Mouse (Mus musculus): ENCODE measurements at regions not wholly inside any gene's neighbourhood (a gene's known extent, or its start where the extent isn't known, plus 50 kb on each side); places are given as distances from the start of the nearest gene placed in this dataset.

DNA sequence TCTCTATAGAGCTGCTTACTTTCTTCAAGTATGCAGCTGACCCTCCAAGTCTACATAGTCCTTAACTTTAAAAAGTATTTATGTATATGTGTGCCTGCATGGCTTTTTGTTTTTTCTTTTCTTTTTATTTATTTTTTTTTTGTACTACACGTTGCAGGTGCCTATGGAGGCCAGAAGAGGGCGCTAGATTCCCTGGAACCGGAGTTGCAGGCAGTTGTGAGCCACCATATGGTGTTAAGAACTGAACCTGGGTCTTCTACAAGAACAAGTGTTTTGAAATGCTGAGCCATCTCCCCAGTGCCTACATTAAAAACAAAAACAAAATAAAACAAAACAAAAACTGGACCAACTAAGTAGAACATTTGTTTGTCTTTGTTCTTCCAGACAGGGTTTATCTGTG is 325.9 kb upstream of the Dio3 start:
- no peak for DNase-seq (ENCODE audit: low read depth, low spot score)

DNA sequence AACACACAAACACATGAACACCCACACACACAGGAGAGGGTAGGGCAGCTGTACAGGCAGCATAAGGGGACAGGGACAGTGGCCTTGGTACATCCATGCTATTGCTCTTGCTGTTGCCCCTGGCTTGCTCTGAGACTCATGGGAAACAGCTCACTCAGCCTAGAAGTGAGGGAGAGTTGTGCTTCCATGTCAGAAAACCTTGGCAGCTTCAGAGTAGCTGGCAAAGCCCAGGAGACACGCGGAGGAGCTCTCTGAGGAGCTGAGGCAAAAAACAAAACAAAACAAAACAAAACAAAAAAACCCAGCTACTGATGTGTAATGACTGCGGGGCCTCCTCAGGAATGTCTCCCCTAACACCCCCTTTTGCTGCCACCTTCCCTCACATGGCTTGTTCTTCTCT is 321.6 kb upstream of the Dio3 start:
- DNase-seq (ENCODE audit: low read depth, low spot score): no peak

DNA sequence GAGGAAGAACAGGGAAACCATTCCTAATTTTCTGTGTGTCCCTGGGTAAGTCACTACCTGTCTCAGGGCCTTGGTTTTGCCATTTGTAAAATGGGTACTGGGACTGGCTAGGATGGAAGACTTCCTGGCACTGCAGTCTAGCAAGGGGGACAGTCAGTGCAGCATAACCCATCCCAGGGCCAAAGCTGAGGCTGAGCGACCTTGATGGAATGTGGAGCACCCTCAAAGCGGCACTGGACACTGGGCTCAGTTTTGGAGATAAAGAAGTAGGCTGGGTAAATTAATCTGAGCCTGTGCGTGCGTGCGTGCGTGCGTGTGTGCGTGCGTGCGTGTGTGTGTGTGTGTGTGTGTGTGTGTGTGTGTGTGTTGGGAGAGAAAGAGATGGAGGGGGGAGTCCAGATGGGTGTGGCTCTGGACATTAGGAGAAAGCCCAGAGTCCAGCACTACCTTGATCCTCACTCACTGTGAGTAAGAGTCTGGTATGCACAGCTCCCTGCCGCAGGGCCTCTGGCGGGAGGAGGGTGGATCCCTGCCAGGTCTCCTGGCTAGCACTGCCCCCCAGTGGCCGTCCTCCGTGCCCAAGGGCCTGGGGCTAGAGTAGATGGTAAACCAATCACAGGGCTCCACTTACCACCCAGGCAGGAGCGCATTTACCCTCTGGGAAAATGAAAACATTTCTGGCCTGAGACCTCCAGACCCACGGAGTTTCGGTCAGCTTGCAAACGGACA is 320.3 kb upstream of the Dio3 start:
- peak; percentile 84 for DNase-seq (ENCODE audit: low read depth, low spot score)

DNA sequence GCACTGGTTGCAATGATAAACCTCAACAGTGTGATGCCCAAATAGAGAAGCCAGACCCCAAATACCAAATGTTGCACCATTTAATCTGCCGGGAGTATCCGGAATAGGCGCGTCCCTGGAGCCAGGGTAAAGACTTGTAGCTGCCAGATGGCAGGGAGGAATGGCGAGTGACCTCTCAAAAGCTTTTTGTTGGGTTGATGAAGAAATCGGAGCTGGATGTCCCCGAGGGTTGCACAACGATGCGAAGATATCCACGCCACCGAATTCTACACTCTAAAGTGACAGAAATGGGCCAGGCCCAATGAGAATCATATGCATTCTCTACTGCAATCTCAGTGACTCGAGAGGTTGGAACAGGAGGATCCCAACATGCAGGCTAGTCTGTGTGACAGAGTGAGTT is 312.1 kb upstream of the Dio3 start:
- DNase-seq (ENCODE audit: low read depth, low spot score): no peak

DNA sequence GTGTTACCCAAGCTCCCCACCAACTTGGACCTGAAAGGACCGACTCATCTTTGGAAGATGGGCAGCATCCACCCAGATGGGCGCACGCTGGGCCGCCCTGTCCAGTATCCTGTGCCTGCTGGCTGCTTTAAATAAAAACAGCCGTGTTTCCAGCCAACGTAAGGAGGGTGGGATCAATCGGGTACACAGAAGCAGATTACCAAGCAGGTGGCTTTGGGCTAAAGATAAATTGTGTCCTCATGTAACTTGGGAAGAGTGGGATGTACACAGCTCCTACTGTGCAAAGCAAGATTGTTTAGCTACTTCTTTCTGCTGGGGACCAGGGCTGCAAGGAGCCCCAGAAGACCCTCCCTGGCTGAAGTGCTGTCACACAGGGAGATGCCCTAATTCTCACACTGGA is 310.6 kb upstream of the Dio3 start:
- no peak for DNase-seq (ENCODE audit: low read depth, low spot score)

DNA sequence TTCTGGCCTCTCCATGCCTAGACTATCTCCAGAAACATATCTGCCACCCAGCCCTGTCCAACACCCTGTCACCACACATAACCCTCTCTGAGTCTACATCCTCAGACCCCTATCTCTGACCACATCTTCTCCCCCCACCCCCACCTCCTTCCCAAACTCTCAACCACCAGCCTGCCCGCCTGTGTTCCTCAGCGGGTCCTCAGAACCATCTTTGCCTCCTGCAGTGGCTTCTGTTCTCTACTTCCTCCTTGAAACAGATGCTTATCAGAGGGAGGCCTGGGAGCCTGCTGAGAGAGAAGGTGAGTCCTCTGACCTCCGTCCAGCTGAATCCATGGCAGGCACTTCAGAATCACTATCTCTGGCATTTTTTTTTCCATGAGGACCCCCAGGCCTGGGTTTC is 307.4 kb upstream of the Dio3 start:
- no peak for DNase-seq (ENCODE audit: low read depth, low spot score)

DNA sequence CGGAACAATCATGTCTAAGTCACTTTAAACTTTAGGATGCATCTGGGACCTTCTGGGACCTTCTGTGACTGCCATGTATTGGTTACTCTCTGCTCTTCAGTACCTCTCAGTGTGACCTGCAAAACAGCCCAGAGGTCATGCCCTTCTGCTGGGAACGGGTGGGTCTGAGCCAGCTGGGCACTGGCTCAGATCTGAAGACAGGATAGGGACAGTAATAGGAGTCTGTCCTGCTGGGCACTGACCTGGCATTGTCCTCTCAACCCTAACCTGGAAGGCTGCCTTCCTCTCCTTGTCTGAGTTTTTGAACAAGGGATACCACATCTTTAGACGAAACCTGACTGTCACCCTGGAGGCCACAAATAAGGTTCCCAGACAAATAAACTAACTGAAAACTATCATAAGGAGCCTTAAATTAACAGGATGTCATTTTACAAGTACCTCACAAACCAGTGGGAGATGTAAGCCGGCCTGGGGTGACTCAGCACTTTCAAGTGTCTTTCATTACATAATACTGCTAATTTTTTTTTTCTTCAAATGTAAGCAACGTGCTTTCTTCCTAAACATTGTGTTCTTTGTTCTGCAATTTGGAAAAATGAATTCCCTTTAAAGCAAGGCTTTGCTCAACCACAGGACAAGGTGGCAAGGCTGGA is 306.4 kb upstream of the Dio3 start:
- no peak for DNase-seq (ENCODE audit: low read depth, low spot score)

DNA sequence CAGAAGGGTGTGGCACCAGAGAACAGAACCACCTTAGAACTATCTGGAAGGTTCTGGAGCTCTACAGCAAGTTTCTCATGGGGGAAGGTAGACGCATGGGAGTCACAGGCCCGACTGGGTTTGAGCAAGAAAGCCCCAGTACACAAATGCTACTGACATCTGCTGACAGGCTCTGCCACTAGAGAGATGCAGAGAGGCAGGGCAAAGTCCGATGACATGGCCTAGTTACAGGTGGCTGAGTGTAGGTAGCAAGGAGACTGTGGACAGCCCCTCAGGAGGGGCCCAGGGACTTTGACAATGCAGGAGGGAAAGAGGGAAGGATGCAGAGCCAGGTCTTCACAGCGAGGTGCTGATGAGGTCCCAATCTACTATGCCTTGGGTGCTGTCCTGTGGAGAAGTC is 305.3 kb upstream of the Dio3 start:
- no peak for DNase-seq (ENCODE audit: low read depth, low spot score)

DNA sequence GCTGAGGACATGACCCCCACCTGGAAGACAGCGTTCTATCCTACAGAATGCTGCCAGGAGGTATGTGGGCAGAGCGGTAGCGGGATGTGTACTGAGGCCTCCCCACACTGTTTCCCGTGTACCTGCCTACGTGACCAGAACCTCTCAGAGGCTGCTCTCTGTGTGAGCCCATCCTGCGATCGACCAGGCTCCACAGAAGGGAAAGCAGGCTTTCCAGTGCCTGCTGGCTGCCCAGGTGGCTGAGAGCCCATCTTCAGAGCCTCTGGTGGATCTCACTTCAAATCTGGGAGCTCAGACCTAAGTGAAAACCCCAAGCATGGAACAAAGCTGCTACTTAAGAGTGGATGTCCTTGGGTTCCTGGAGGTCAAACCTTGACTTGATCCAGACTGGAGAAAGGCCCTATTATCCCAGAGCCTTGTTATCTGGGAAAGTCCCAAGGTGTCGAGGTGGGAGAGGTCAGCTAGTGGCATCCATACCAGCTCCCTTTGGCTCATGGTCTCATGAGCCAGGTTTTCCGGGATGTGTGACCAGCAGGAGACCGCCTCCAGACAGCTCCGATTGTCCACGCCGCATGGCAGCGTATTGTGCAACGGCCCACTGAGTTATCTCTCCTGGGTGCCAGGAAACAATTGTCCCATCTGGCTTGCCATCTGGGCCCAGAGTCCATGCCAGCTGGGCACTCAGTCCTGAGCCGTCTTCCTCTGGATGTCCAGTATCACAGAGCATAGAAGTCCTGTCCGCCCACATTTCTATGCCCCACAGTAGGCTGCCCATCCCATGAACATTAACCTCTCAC is 303.5 kb upstream of the Dio3 start:
- no peak for DNase-seq (ENCODE audit: low read depth, low spot score)

DNA sequence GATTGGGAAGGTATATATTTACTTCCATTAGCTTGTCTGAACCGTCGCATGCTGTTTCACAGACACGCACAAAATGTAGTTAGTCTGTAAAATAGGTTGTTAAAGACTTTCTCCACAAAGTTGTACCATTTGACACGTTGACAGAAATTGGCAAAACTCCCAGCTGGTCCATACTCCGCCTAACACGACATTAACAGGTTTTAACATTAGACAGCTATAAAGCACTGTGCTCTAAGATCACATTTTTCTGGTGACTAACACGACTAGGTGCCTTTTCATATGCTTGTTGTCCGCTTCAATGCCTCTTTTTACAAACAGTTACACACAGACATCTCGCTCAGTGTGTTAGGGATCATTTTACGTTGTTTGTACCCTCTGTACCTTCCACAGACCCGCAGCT is 294.2 kb upstream of the Dio3 start:
- no peak for DNase-seq (ENCODE audit: low read depth, low spot score)

DNA sequence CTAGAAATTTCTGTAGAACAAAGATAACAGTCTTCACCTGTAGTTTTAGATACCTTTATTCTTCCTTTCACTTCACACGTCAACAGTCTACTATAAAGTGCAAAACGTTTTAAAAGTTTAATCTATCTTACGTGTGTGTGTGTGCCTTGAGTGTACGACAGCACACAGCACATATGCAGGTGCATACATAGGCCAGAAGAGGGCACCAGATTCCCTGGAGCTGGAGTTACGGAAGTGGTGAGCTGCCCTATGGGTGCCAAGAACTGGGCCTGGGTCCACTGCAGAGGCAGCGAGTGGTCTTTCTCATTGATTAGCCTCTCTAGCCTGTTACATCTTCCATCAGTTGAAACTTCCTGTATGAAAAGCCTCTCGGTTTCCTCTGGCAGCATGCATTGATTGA is 285.5 kb upstream of the Dio3 start:
- DNase-seq (ENCODE audit: low read depth, low spot score): no peak

DNA sequence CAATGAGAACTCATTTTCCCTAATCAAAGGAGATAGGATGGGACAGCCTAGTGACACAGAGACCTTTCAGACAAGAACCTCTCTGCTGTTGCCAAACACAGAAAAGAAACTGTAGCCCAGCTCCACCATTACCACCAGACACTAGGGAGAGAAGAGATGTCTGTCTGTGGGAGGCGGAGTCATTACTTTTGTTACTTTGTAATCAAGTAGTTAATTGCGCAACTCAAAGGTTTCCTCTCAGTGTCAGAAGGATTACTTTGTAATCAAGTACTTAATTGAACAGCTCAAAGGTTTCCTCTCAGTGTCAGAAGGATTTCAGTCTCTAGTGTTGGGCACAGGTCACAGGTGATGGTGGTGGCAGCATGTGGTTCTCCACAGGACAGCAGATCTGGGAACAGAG is 276.2 kb upstream of the Dio3 start:
- no peak for DNase-seq (ENCODE audit: low read depth, low spot score)

DNA sequence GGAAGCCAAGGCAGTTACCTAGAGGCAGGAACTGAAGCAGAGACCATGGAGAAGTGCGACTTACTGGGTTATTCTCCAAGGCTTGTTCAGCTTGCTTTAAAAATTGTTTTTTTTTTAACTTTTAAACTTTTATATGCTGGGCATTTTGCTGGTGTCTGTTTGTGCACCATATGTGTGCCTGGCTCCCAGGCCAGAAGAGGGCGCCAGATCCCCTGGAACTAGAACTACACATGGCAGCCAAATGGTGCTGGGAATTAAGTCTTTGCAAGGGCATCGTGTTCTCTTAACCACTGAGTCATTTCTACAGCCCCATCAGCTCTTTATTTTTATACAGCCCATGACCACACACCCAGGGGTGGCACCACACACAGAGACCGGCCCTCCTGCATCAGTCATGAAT is 269.7 kb upstream of the Dio3 start:
- no peak for DNase-seq (ENCODE audit: low read depth, low spot score)

DNA sequence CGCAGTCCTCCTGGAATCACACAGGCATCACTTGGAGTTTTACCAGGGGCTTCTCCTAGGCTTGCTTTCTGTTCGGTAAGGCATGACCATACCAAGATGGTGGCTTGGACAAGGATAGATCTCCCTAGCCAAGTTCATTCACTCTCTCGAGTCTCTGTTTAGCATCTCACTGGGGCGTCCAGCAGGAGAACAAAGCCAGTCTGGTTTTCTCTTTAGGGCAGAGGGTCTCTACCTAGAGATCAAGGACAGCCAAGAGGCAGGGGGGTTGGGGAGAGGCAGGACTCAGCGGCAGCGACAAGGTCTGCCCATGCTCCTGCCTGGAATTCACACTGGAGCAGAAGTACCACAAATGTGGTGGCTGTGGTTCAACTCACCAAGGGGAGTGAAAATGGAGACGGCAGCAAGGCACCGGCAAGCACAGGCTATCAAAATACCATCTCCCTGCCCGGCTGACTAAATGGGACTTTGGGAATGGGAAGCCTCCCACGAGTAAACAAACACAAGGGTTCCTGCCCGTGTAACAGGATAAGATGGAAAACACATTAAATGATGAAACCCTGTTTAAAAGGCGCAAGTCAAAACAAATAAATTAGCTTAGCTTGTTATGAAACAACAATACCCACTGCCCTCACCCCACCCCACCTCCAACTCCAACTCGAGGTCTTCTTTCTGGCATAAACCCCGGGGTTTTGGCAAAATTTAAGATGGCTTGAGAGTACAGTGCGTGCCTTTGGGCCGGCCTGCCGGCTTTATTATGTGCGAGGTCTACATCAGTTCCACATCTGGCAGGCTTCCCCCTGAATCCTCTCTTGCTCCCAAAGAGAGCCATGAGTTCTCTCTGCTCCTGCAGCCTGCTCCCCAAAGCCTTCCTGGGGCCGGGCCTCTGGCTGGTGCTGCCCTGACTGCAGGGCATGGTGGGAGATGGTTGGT is 258.1 kb upstream of the Dio3 start:
- DNase-seq (ENCODE audit: low read depth, low spot score): no peak

DNA sequence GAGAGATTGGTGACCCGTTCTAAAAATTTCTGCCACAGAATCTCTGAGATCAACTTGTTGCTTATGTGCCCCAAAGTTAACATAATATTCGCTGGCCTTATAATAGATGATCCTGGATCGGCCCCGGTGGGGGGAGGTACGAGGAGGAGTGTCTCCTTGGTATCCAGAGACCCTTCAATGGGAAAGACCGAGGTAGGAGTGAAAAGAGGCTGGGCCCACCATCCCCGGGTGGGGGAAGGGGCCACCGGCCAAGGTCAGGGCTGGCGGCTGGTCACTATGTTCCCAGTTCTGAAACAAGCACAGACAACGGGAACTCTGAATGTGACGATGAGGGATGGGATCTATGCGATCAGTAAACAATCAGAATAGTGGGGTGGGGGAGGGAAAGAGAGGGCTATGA is 257.2 kb upstream of the Dio3 start:
- no peak for DNase-seq (ENCODE audit: low read depth, low spot score)

DNA sequence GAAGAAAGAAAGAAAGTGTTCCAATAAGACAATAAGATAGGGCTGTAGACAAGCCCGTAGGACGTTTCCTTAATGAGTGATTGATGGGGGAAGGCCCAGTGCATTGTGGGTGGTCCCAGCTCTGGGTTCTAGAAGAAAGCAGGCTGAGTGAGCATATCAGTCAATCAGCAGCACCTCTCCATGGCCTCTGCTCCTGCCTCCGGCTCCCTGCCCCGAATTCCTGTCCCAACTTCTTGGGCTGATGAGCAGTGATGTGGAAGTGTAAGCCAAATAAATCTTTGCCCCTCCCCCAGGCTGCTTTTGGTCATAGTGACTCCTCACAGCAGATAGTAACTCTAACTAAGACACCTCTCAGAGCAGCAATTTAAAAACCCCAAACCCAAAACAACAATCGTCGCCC is 256.2 kb upstream of the Dio3 start:
- no peak for DNase-seq (ENCODE audit: low read depth, low spot score)

DNA sequence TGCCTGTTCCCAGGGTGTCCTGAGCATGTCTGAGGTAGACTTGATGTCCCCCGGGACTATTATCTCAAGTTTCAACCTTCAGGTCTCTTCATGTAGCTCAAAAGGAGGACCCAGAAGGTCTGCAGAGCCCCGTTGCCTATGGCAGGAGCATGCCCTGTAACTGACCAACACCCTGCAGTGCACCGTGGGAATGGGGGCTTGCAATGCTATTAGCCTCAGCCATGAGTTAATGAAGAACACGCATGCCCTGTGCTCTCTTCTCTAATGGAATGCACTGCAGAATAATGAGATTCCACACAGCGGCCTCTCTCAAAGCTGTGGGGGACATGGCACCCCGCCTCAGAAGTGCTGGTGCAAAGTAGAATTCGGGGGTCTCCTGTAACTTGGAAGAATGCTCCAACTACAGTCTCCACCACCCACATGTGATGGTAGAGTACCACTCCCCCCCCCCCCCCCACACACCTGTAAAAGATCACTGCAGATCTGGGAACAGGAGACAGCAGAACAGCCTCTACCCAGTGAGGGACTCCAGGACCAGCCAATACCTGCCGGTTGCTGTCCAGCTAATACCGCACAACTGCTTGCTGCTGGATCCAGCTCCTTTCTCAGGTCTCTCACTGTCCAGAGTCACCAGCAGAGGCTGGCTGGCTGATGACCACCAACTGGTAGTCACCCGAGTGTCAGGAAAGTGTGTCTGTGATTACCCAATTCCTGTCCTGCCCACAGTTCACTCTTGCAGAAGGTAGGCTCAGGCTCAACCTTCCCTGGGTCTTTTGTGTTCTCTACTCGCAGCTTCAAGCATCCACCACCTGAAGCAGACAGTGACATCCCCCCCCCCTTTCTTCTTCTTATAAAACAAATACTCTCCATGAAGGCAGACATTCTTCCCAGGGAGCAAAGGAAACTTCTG is 255.4 kb upstream of the Dio3 start:
- DNase-seq (ENCODE audit: low read depth, low spot score): no peak

DNA sequence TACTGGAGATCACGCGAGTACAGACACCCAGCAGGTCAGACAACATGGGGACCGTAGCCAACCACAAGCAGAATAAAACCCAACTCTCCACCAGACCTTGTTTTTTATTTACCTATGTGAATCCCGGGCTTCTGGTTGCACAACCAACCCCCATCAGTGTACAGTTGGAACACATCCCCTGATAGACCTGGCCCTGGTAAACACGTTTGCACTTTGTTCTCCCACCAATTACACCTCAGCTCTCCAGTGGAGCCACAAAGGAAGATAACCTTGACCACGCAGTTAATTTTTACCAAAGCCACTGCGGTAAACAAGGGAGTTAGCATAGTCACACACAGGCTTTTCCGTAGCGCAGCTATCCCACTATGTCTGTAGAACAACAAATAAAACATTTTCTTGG is 254.6 kb upstream of the Dio3 start:
- DNase-seq (ENCODE audit: low read depth, low spot score): no peak

DNA sequence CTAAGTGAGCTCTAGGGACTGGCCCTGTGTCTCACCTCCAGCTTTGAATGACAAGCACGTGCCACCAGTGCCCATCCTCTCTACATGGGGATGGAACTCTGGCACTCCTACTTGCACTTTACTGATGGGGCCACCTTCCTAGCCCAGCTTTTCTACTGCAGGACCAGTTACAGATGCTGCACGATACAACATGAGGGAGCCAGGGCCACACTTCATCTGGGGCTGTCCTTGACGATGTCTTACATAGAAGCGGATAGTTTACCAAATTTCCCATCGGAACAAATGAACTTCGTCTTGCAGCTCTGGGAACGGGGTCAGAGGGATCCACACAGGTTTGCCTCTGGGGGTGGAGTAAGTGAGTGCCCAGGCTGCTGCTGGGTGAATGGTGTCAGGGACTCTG is 253.7 kb upstream of the Dio3 start:
- no peak for DNase-seq (ENCODE audit: low read depth, low spot score)

DNA sequence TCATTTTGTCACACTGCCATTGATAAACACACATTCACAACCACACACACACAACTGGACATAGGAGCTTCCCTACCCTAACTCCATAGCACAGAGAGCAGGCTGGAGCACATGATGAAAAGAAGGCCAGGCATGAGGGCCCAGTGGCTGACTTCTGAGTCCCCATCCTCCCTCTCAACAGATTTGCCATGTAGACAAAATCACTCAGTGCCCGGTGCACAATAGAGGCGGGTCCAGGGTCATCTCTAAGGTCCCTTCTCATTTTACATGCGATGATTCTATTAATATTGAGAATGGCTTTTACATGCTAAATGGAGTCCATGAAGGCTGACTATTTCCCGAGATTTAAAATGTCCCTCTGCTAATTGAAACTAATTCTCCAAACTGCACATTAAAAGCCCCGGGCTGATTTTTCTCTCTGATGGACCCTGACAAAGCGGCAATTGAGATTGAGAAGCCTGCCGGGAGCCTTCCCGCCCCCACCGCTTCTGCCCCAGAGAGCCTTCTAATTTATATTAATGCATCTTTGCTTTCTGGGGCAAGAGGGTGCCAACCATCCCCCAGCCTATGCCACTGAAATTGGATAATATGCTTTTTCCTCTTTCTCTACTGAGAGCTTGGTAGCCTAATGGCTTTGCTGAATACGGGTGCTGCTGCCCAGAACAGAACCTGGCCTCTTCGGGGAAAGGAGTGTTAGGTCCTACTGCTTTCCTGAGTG is 252.7 kb upstream of the Dio3 start:
- no peak for DNase-seq (ENCODE audit: low read depth, low spot score)
